In genomic region chr7:43882346-43882745, GRCm38 (mm10) we compare ENCODE assay signal across 31 mouse cellular contexts. TPM values are rescaled to one million over a fixed set of nuclear protein-coding genes. Genes with fewer than 3 reads are reported as not detected.
DNase-seq lines count a peak whose midpoint lies in the region; ATAC-seq and TF ChIP-seq lines count a peak whose summit lies in the region.
"Had no signal": no experiment of that assay in that cellular context is flagged by ENCODE, and none has a peak within 500 bp of the region (broad histone marks: within the 10 kb centered on the region; RNA-seq: fewer than 3 reads in every experiment).

No protein-coding gene starts in this region.

- no peaks in the 10 kb centered on the region for H3K9me3 ChIP-seq in forebrain, embryonic 11.5 days (ENCODE audit: control insufficient read depth, low read length)
- H3K9me3 ChIP-seq in forebrain, postnatal 0 days (ENCODE audit: low read length), result no peaks in the 10 kb centered on the region
- no peaks in the 10 kb centered on the region for H3K9me3 ChIP-seq in heart, embryonic 10.5 days
- H3K9me3 ChIP-seq in E14TG2a.4 (ENCODE audit: low read length), result no peaks in the 10 kb centered on the region
- H3K9me3 ChIP-seq: forebrain, embryonic 12.5 days; hindbrain, embryonic 10.5 days; limb, embryonic 12.5 days; midbrain, embryonic 15.5 days; neural tube, embryonic 12.5 days had no signal

- no peaks in the 10 kb centered on the region for H3K27me3 ChIP-seq in forebrain, embryonic 11.5 days (ENCODE audit: control insufficient read depth, insufficient read depth, low read length)
- peaks cover 4% of the 10 kb centered on the region; the same call in 1 of the 2 replicates for H3K27me3 ChIP-seq in forebrain, postnatal 0 days (ENCODE audit: insufficient read depth, low read length)
- H3K27me3 ChIP-seq in heart, embryonic 10.5 days (ENCODE audit: insufficient read depth, poor library complexity, severe bottlenecking), result peaks cover 55% of the 10 kb centered on the region
- peaks cover 46% of the 10 kb centered on the region for H3K27me3 ChIP-seq in E14TG2a.4 (ENCODE audit: insufficient read depth, low read length)
- H3K27me3 ChIP-seq: midbrain, embryonic 15.5 days; neural tube, embryonic 12.5 days had no signal

- TF ChIP-seq CTCF in forebrain, postnatal 0 days (IDR thresholded peaks at IDR 0.05; ENCODE audit: low read depth), result no peak
- TF ChIP-seq CTCF in E14TG2a.4 (conservative IDR thresholded peaks at IDR 0.05; ENCODE audit: low read length), result no peak

- no peak overlapping the region for H3K9ac ChIP-seq in forebrain, embryonic 11.5 days (ENCODE audit: low read length)
- no peak overlapping the region for H3K9ac ChIP-seq in forebrain, postnatal 0 days
- H3K9ac ChIP-seq: embryonic facial prominence, embryonic 12.5 days; forebrain, embryonic 12.5 days; liver, postnatal 0 days; midbrain, embryonic 15.5 days; neural tube, embryonic 12.5 days had no signal

- 0 out of 2 replicates have a peak, but pooled peaks have one; percentile 21 for ATAC-seq in forebrain, embryonic 11.5 days (replicated peaks; ENCODE audit: low FRiP score)
- no peak for ATAC-seq in forebrain, postnatal 0 days
- 0 out of 2 replicates have a peak, but pooled peaks have one; percentile 12 for ATAC-seq in granulocyte monocyte progenitor cell, adult 5-6 weeks (replicated peaks; ENCODE audit: poor library complexity, severe bottlenecking)
- ATAC-seq: hindbrain, embryonic 16.5 days; intestine, postnatal 0 days; liver, postnatal 0 days; lung, postnatal 0 days; midbrain, embryonic 15.5 days had no signal

- H3K27ac ChIP-seq in forebrain, embryonic 11.5 days (ENCODE audit: low read depth, low read length), result no peak overlapping the region
- no peak overlapping the region for H3K27ac ChIP-seq in forebrain, postnatal 0 days (ENCODE audit: low read depth, low read length)
- no peak overlapping the region for H3K27ac ChIP-seq in heart, embryonic 10.5 days
- H3K27ac ChIP-seq: embryonic facial prominence, embryonic 12.5 days; forebrain, embryonic 12.5 days; hindbrain, embryonic 10.5 days; limb, embryonic 12.5 days; macrophage; midbrain, embryonic 15.5 days; neural tube, embryonic 12.5 days had no signal

- H3K4me3 ChIP-seq in forebrain, embryonic 11.5 days (ENCODE audit: low read depth, low read length), result no peak overlapping the region
- no peak overlapping the region for H3K4me3 ChIP-seq in forebrain, postnatal 0 days (ENCODE audit: low read depth, low read length)
- H3K4me3 ChIP-seq in heart, embryonic 10.5 days, result no peak overlapping the region
- H3K4me3 ChIP-seq in E14TG2a.4 (replicated peaks; ENCODE audit: low read length), result 0 out of 2 replicates have a peak overlapping the region, but pooled peaks have one; percentile 24
- H3K4me3 ChIP-seq: embryonic facial prominence, embryonic 12.5 days; forebrain, embryonic 12.5 days; hindbrain, embryonic 10.5 days; limb, embryonic 12.5 days; midbrain, embryonic 15.5 days; neural tube, embryonic 12.5 days had no signal

- WGBS in forebrain, embryonic 11.5 days, result 23% methylated on average over 4 of the region's 4 CpGs
- 20% methylated on average over 4 of the region's 4 CpGs for WGBS in forebrain, postnatal 0 days
- WGBS in heart, embryonic 10.5 days, result 25% methylated on average over 4 of the region's 4 CpGs

- no peaks in the 10 kb centered on the region for H3K4me1 ChIP-seq in forebrain, embryonic 11.5 days (replicated peaks; ENCODE audit: control insufficient read depth, insufficient read depth, low read length)
- no peaks in the 10 kb centered on the region for H3K4me1 ChIP-seq in forebrain, postnatal 0 days (ENCODE audit: insufficient read depth)
- no peaks in the 10 kb centered on the region for H3K4me1 ChIP-seq in heart, embryonic 10.5 days
- peaks cover 22% of the 10 kb centered on the region for H3K4me1 ChIP-seq in E14TG2a.4 (replicated peaks; ENCODE audit: low read depth, low read length)
- H3K4me1 ChIP-seq: neural tube, embryonic 12.5 days had no signal

- DNase-seq in forebrain, embryonic 11.5 days (ENCODE audit: low spot score), result no peak
- DNase-seq in forebrain, postnatal 0 days, result no peak
- peak; percentile 11 for DNase-seq in heart, adult 8-10 months (ENCODE audit: low spot score)
- no peak for DNase-seq in heart, embryonic 10.5 days (ENCODE audit: low spot score)
- DNase-seq in B cell, adult 2 months, result no peak
- DNase-seq: adrenal gland, postnatal 36 days; cerebellum, adult 9-10 months; kidney, postnatal 4 days; liver, postnatal 0 days; right cerebral cortex, postnatal 14 days; spleen, adult 18-20 months; thymus, postnatal 14 days had no signal

- no peaks in the 10 kb centered on the region for H3K36me3 ChIP-seq in forebrain, embryonic 11.5 days (ENCODE audit: control insufficient read depth, insufficient read depth, low read length)
- H3K36me3 ChIP-seq in forebrain, postnatal 0 days (ENCODE audit: insufficient read depth), result no peaks in the 10 kb centered on the region
- H3K36me3 ChIP-seq in heart, embryonic 10.5 days, result no peaks in the 10 kb centered on the region
- H3K36me3 ChIP-seq in E14TG2a.4 (ENCODE audit: insufficient read depth, low read length), result no peaks in the 10 kb centered on the region
- H3K36me3 ChIP-seq: embryonic facial prominence, embryonic 12.5 days; forebrain, embryonic 12.5 days; hindbrain, embryonic 10.5 days; limb, embryonic 12.5 days; midbrain, embryonic 15.5 days; neural tube, embryonic 12.5 days had no signal

- no peak overlapping the region for H3K4me2 ChIP-seq in forebrain, embryonic 11.5 days (ENCODE audit: low read depth, low read length, severe bottlenecking)
- no peak overlapping the region for H3K4me2 ChIP-seq in forebrain, postnatal 0 days (ENCODE audit: low read depth)
- H3K4me2 ChIP-seq: embryonic facial prominence, embryonic 12.5 days; forebrain, embryonic 12.5 days; limb, embryonic 12.5 days; liver, embryonic 11.5 days; midbrain, embryonic 15.5 days; neural tube, embryonic 12.5 days had no signal

RNA-seq across cellular contexts. Expression of gene Klk4, which starts 1.4 kb away (rescaled TPM):
- not detected in 2 replicates for polyA plus RNA-seq in forebrain, embryonic 11.5 days (2014; fragmentation: Nextera tagmentation; extraction: Ambion mirVana)
- total RNA-seq in forebrain, postnatal 0 days (2014; rRNA removed), result 0.71 TPM in 1 of 2 replicates, not detected in the other
- polyA plus RNA-seq in forebrain, postnatal 0 days (2015; fragmentation: Nextera tagmentation; extraction: Ambion mirVana), result 1.1 and 1.3 TPM in 2 replicates
- total RNA-seq in heart, adult 8-10 months (2022), result not detected
- polyA plus RNA-seq in heart, embryonic 10.5 days (2016; fragmentation: Nextera tagmentation; extraction: Ambion mirVana), result 0.10 TPM in 1 of 2 replicates, not detected in the other
- not detected in 2 replicates for total RNA-seq in granulocyte monocyte progenitor cell, adult 5-6 weeks (2014; fragmentation: Nextera tagmentation)
- not detected in 2 replicates for total RNA-seq in granulocyte monocyte progenitor cell, adult 5-6 weeks (2017)
- total RNA-seq: adrenal gland, adult 18-20 months; adrenal gland, postnatal 36 days; left cerebral cortex, postnatal 14 days had no signal
- polyA plus RNA-seq: forebrain, embryonic 12.5 days; frontal cortex, adult 2 months; gonadal fat pad, adult 2 months; heart, postnatal 0 days; intestine, postnatal 0 days; kidney, embryonic 16.5 days; limb, embryonic 12.5 days; liver, postnatal 0 days; lung, postnatal 0 days; macrophage had no signal

RNA-seq across cellular contexts. Expression of gene Klk5, which starts 40.6 kb away (rescaled TPM):
- polyA plus RNA-seq in forebrain, embryonic 11.5 days (2014; fragmentation: Nextera tagmentation; extraction: Ambion mirVana), result 0.31 and 0.51 TPM in 2 replicates
- total RNA-seq in forebrain, postnatal 0 days (2014; rRNA removed), result not detected in 2 replicates
- polyA plus RNA-seq in forebrain, postnatal 0 days (2015; fragmentation: Nextera tagmentation; extraction: Ambion mirVana), result not detected in 2 replicates
- total RNA-seq in heart, adult 8-10 months (2022), result not detected
- polyA plus RNA-seq in heart, embryonic 10.5 days (2016; fragmentation: Nextera tagmentation; extraction: Ambion mirVana), result 0.14 TPM in 1 of 2 replicates, not detected in the other
- not detected in 2 replicates for total RNA-seq in granulocyte monocyte progenitor cell, adult 5-6 weeks (2014; fragmentation: Nextera tagmentation)
- not detected in 2 replicates for total RNA-seq in granulocyte monocyte progenitor cell, adult 5-6 weeks (2017)
- total RNA-seq: adrenal gland, adult 18-20 months; adrenal gland, postnatal 36 days; left cerebral cortex, postnatal 14 days had no signal
- polyA plus RNA-seq: embryonic facial prominence, embryonic 12.5 days; frontal cortex, adult 2 months; gonadal fat pad, adult 2 months; heart, postnatal 0 days; hindbrain, embryonic 16.5 days; intestine, postnatal 0 days; kidney, embryonic 16.5 days; limb, embryonic 12.5 days; liver, embryonic 11.5 days; liver, postnatal 0 days; lung, postnatal 0 days; macrophage; midbrain, embryonic 15.5 days; neural tube, embryonic 12.5 days had no signal

RNA-seq across cellular contexts. Expression of gene Klk15, which starts 51.2 kb away (rescaled TPM):
- polyA plus RNA-seq in forebrain, embryonic 11.5 days (2014; fragmentation: Nextera tagmentation; extraction: Ambion mirVana), result not detected in 2 replicates
- not detected in 2 replicates for total RNA-seq in forebrain, postnatal 0 days (2014; rRNA removed)
- polyA plus RNA-seq in forebrain, postnatal 0 days (2015; fragmentation: Nextera tagmentation; extraction: Ambion mirVana), result not detected in 2 replicates
- total RNA-seq in heart, adult 8-10 months (2022), result not detected
- polyA plus RNA-seq in heart, embryonic 10.5 days (2016; fragmentation: Nextera tagmentation; extraction: Ambion mirVana), result not detected in 2 replicates
- not detected in 2 replicates for total RNA-seq in granulocyte monocyte progenitor cell, adult 5-6 weeks (2014; fragmentation: Nextera tagmentation)
- total RNA-seq in granulocyte monocyte progenitor cell, adult 5-6 weeks (2017), result not detected in 2 replicates
- total RNA-seq: adrenal gland, adult 18-20 months; adrenal gland, postnatal 36 days; left cerebral cortex, postnatal 14 days had no signal
- polyA plus RNA-seq: embryonic facial prominence, embryonic 12.5 days; forebrain, embryonic 12.5 days; frontal cortex, adult 2 months; gonadal fat pad, adult 2 months; heart, postnatal 0 days; hindbrain, embryonic 10.5 days; hindbrain, embryonic 16.5 days; intestine, postnatal 0 days; kidney, embryonic 16.5 days; limb, embryonic 12.5 days; liver, embryonic 11.5 days; liver, postnatal 0 days; lung, postnatal 0 days; macrophage; midbrain, embryonic 15.5 days; neural tube, embryonic 12.5 days had no signal

RNA-seq across cellular contexts. Expression of gene Klk6, which starts 58.0 kb away (rescaled TPM):
- polyA plus RNA-seq in forebrain, embryonic 11.5 days (2014; fragmentation: Nextera tagmentation; extraction: Ambion mirVana), result not detected in 2 replicates
- not detected in 2 replicates for total RNA-seq in forebrain, postnatal 0 days (2014; rRNA removed)
- polyA plus RNA-seq in forebrain, postnatal 0 days (2015; fragmentation: Nextera tagmentation; extraction: Ambion mirVana), result not detected in 2 replicates
- total RNA-seq in heart, adult 8-10 months (2022), result not detected
- polyA plus RNA-seq in heart, embryonic 10.5 days (2016; fragmentation: Nextera tagmentation; extraction: Ambion mirVana), result not detected in 2 replicates
- not detected in 2 replicates for total RNA-seq in granulocyte monocyte progenitor cell, adult 5-6 weeks (2014; fragmentation: Nextera tagmentation)
- total RNA-seq in granulocyte monocyte progenitor cell, adult 5-6 weeks (2017), result not detected in 2 replicates
- total RNA-seq: adrenal gland, adult 18-20 months; adrenal gland, postnatal 36 days; left cerebral cortex, postnatal 14 days had no signal
- polyA plus RNA-seq: forebrain, embryonic 12.5 days; gonadal fat pad, adult 2 months; heart, postnatal 0 days; hindbrain, embryonic 10.5 days; hindbrain, embryonic 16.5 days; intestine, postnatal 0 days; kidney, embryonic 16.5 days; limb, embryonic 12.5 days; liver, embryonic 11.5 days; liver, postnatal 0 days; lung, postnatal 0 days; macrophage; midbrain, embryonic 15.5 days; neural tube, embryonic 12.5 days had no signal
